Mouse (Mus musculus): ENCODE data around the gene Gm20741. TPM values are rescaled to one million over a fixed set of nuclear protein-coding genes. Genes with fewer than 3 reads are reported as not detected.
A peak's percentile ranks its signal among the peaks of the same experiment; 100 is the strongest.

Gm20741 gene
- total RNA-seq (2014; rRNA removed; ENCODE audit: low replicate concordance) (not detected in 2 replicates), polyA plus RNA-seq (2015; fragmentation: Nextera tagmentation; extraction: Ambion mirVana) (not detected in 2 replicates)

GRCm38 (mm10) chr16:88811827-88812226 is at the start of gene Gm20741:
Gm20741 (minus strand) TSS chr16:88812220.
- TF ChIP-seq EP300 (IDR thresholded peaks at IDR 0.05; ENCODE audit: low read depth): no peak
- TF ChIP-seq CTCF (IDR thresholded peaks at IDR 0.05; ENCODE audit: low read depth): no peak
- DNase-seq (ENCODE audit: low spot score) (no peak), ATAC-seq (ENCODE audit: insufficient read depth, low read depth) (no peak)
- no peak within 1 kb of the TSS for H3K4me2 ChIP-seq (ENCODE audit: low read depth, low read length)
- 60% methylated on average over 2 of the region's 2 CpGs for WGBS
- no peaks in the 10 kb centered on the region for H3K27me3 ChIP-seq (ENCODE audit: control insufficient read depth, insufficient read depth, low read length)
- no peaks in the 10 kb centered on the region for H3K9me3 ChIP-seq (replicated peaks; ENCODE audit: control insufficient read depth, low read length)
- H3K9ac ChIP-seq (replicated peaks; ENCODE audit: low read depth, low read length): no peak within 1 kb of the TSS
- no peaks in the 10 kb centered on the region for H3K4me1 ChIP-seq (ENCODE audit: control insufficient read depth, insufficient read depth)
- no peaks in the 10 kb centered on the region for H3K36me3 ChIP-seq (replicated peaks; ENCODE audit: control insufficient read depth, insufficient read depth, low read length)
- no peak within 1 kb of the TSS for H3K4me3 ChIP-seq (ENCODE audit: low read depth, low read length)
- H3K27ac ChIP-seq (ENCODE audit: low read depth): no peak within 1 kb of the TSS

- Histone ChIP-seq H3K27me3 (ENCODE audit: control insufficient read depth, insufficient read depth, low read length) (no peaks in the 10 kb centered on the region), H3K27ac (ENCODE audit: low read depth) (no peak overlapping the region), H3K36me3 (replicated peaks; ENCODE audit: control insufficient read depth, insufficient read depth, low read length) (no peaks in the 10 kb centered on the region), H3K9ac (replicated peaks; ENCODE audit: low read depth, low read length) (no peak overlapping the region), H3K4me3 (ENCODE audit: low read depth, low read length) (no peak overlapping the region), H3K9me3 (replicated peaks; ENCODE audit: control insufficient read depth, low read length) (no peaks in the 10 kb centered on the region), H3K4me2 (ENCODE audit: low read depth, low read length) (no peak overlapping the region), H3K4me1 (ENCODE audit: control insufficient read depth, insufficient read depth) (no peaks in the 10 kb centered on the region)
- TF ChIP-seq EP300 (IDR thresholded peaks at IDR 0.05; ENCODE audit: low read depth) (no peak), CTCF (IDR thresholded peaks at IDR 0.05; ENCODE audit: low read depth) (peak; percentile 64)
- no peak for ATAC-seq (ENCODE audit: insufficient read depth, low read depth)
- peak; percentile 30 for DNase-seq (ENCODE audit: low spot score)
- 5% methylated on average over 5 of the region's 5 CpGs for WGBS
These were observed 39.4 kb upstream of the Gm20741 start for GRCm38 (mm10) chr16:88851450-88851849.

DNA sequence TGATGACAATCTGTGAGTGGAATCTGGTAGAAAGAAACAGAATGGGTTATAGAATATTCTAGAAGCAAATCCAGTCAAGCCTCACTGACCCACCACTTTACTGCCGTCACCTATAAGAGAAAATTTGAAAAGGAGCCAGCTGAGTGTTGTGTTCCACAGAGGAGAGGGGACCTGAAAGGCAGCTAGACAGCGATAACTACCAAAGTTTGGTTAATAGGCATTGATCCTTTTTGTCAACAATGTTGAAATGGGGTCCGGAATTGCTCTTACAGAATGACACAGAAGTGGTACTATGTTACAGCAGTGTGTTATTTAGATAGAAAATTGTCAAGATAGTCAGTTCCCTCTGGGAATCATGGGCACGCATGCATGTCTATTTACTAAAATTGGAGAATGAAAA is 36.5 kb upstream of the Gm20741 start:
- Histone ChIP-seq H3K36me3 (replicated peaks; ENCODE audit: control insufficient read depth, insufficient read depth, low read length) (no peaks in the 10 kb centered on the region), H3K9me3 (replicated peaks; ENCODE audit: control insufficient read depth, low read length) (no peaks in the 10 kb centered on the region), H3K9ac (replicated peaks; ENCODE audit: low read depth, low read length) (no peak overlapping the region), H3K27ac (ENCODE audit: low read depth) (no peak overlapping the region), H3K4me1 (ENCODE audit: control insufficient read depth, insufficient read depth) (no peaks in the 10 kb centered on the region), H3K27me3 (ENCODE audit: control insufficient read depth, insufficient read depth, low read length) (no peaks in the 10 kb centered on the region), H3K4me2 (ENCODE audit: low read depth, low read length) (no peak overlapping the region), H3K4me3 (ENCODE audit: low read depth, low read length) (no peak overlapping the region)
- DNase-seq (ENCODE audit: low spot score) (no peak), ATAC-seq (ENCODE audit: insufficient read depth, low read depth) (no peak)
- WGBS: 80% methylated on average over 4 of the region's 4 CpGs
- TF ChIP-seq EP300 (IDR thresholded peaks at IDR 0.05; ENCODE audit: low read depth) (no peak), CTCF (IDR thresholded peaks at IDR 0.05; ENCODE audit: low read depth) (no peak)

GRCm38 (mm10) chr16:88847363-88847762 is 35.3 kb upstream of the Gm20741 start:
- Histone ChIP-seq H3K4me3 (ENCODE audit: low read depth, low read length) (no peak overlapping the region), H3K4me1 (ENCODE audit: control insufficient read depth, insufficient read depth) (no peaks in the 10 kb centered on the region), H3K27ac (ENCODE audit: low read depth) (no peak overlapping the region), H3K9ac (replicated peaks; ENCODE audit: low read depth, low read length) (no peak overlapping the region), H3K36me3 (replicated peaks; ENCODE audit: control insufficient read depth, insufficient read depth, low read length) (no peaks in the 10 kb centered on the region), H3K27me3 (ENCODE audit: control insufficient read depth, insufficient read depth, low read length) (no peaks in the 10 kb centered on the region), H3K4me2 (ENCODE audit: low read depth, low read length) (no peak overlapping the region), H3K9me3 (replicated peaks; ENCODE audit: control insufficient read depth, low read length) (no peaks in the 10 kb centered on the region)
- 90% methylated on average over 1 of the region's 1 CpGs for WGBS
- TF ChIP-seq EP300 (IDR thresholded peaks at IDR 0.05; ENCODE audit: low read depth) (no peak), CTCF (IDR thresholded peaks at IDR 0.05; ENCODE audit: low read depth) (no peak)
- DNase-seq (ENCODE audit: low spot score) (no peak), ATAC-seq (ENCODE audit: insufficient read depth, low read depth) (no peak)

DNA sequence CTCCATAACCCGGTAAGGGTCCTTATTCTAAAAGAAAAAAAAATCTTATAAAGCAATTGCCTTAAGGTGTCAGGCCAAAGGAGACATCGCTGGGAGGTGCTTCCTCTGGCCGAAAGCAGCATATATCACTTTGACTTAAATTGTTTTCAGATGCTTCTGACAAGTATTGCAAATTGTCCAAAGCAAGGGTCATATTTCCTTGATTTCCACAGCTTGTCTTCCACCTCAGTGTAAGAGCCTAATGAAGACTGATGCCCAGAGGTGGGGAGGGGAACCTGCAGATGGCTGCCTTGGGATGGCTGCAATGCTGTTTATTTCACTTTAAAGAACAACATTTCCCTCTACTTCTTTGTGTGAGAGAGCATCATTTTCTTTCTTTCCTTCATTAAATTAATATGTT is 15.0 kb upstream of the Gm20741 start:
- no peaks in the 10 kb centered on the region for H3K9me3 ChIP-seq (replicated peaks; ENCODE audit: control insufficient read depth, low read length)
- no peaks in the 10 kb centered on the region for H3K36me3 ChIP-seq (replicated peaks; ENCODE audit: control insufficient read depth, insufficient read depth, low read length)
- 72% methylated on average over 3 of the region's 3 CpGs for WGBS
- TF ChIP-seq CTCF (IDR thresholded peaks at IDR 0.05; ENCODE audit: low read depth) (no peak), EP300 (IDR thresholded peaks at IDR 0.05; ENCODE audit: low read depth) (no peak)
- H3K4me3 ChIP-seq (ENCODE audit: low read depth, low read length): no peak overlapping the region
- H3K27ac ChIP-seq (ENCODE audit: low read depth): no peak overlapping the region
- no peaks in the 10 kb centered on the region for H3K27me3 ChIP-seq (ENCODE audit: control insufficient read depth, insufficient read depth, low read length)
- no peak overlapping the region for H3K4me2 ChIP-seq (ENCODE audit: low read depth, low read length)
- H3K9ac ChIP-seq (replicated peaks; ENCODE audit: low read depth, low read length): no peak overlapping the region
- ATAC-seq (ENCODE audit: insufficient read depth, low read depth) (no peak), DNase-seq (ENCODE audit: low spot score) (no peak)
- no peaks in the 10 kb centered on the region for H3K4me1 ChIP-seq (ENCODE audit: control insufficient read depth, insufficient read depth)

- ATAC-seq (ENCODE audit: insufficient read depth, low read depth): no peak
- Histone ChIP-seq H3K4me3 (ENCODE audit: low read depth, low read length) (no peak within 1 kb of the TSS), H3K9me3 (replicated peaks; ENCODE audit: control insufficient read depth, low read length) (no peaks in the 10 kb centered on the region), H3K4me2 (ENCODE audit: low read depth, low read length) (no peak within 1 kb of the TSS), H3K4me1 (ENCODE audit: control insufficient read depth, insufficient read depth) (no peaks in the 10 kb centered on the region), H3K27ac (ENCODE audit: low read depth) (no peak within 1 kb of the TSS), H3K9ac (replicated peaks; ENCODE audit: low read depth, low read length) (no peak within 1 kb of the TSS), H3K27me3 (ENCODE audit: control insufficient read depth, insufficient read depth, low read length) (no peaks in the 10 kb centered on the region), H3K36me3 (replicated peaks; ENCODE audit: control insufficient read depth, insufficient read depth, low read length) (no peaks in the 10 kb centered on the region)
- no peak for DNase-seq (ENCODE audit: low spot score)
- WGBS: 76% methylated on average over 9 of the region's 9 CpGs
- TF ChIP-seq EP300 (IDR thresholded peaks at IDR 0.05; ENCODE audit: low read depth): no peak
- no peak for TF ChIP-seq CTCF (IDR thresholded peaks at IDR 0.05; ENCODE audit: low read depth)
These were observed 14.2 kb upstream of the Gm20741 start, which contains the start of gene Krtap14 for GRCm38 (mm10) chr16:88826095-88826652. Krtap14 (minus strand) TSS chr16:88826145.

All from heart, postnatal 0 days (tissue).